Mouse (Mus musculus): ENCODE results near the gene Akr1cl. TPM values are rescaled to one million over a fixed set of nuclear protein-coding genes. Genes with fewer than 3 reads are reported as not detected.
"Not testable (repeated sequence)": the region's sequence is repeated elsewhere in the genome, so short reads cannot be mapped to it uniquely, and the experiment has no call there.

Gene Akr1cl
- polyA plus RNA-seq, 1 experiment from 2014 or later, result not detected

GRCm38 (mm10) chr1:65050952-65051351 lies 18.4 kb upstream of the Akr1cl start, which contains the start of gene Cryge:
Gene Cryge (minus strand): TSS chr1:65051149.
- not testable (repeated sequence) for H3K27me3 ChIP-seq (replicated peaks; ENCODE audit: control insufficient read depth, insufficient read depth, low read length); H3K9me3 ChIP-seq (ENCODE audit: control insufficient read depth, low read length); DNase-seq (ENCODE audit: low spot score); ATAC-seq (replicated peaks; ENCODE audit: low FRiP score); H3K36me3 ChIP-seq (ENCODE audit: control insufficient read depth, insufficient read depth, low read length); H3K9ac ChIP-seq (ENCODE audit: low read depth, low read length); H3K4me2 ChIP-seq; H3K4me1 ChIP-seq (replicated peaks; ENCODE audit: control insufficient read depth, insufficient read depth, low read length); H3K4me3 ChIP-seq (ENCODE audit: low read depth, low read length); H3K27ac ChIP-seq (ENCODE audit: low read depth, low read length)
- WGBS, result 76% methylated on average over 10 of the region's 12 CpGs

- H3K9me3 ChIP-seq (ENCODE audit: control insufficient read depth, low read length), result no peaks in the 10 kb centered on the region
- H3K36me3 ChIP-seq (ENCODE audit: control insufficient read depth, insufficient read depth, low read length), result no peaks in the 10 kb centered on the region
- 70% methylated on average over 12 of the region's 12 CpGs for WGBS
- no peak overlapping the region for H3K27ac ChIP-seq (ENCODE audit: low read depth, low read length)
- H3K9ac ChIP-seq (ENCODE audit: low read depth, low read length), result no peak overlapping the region
- no peak overlapping the region for H3K4me2 ChIP-seq
- H3K4me3 ChIP-seq (ENCODE audit: low read depth, low read length), result no peak overlapping the region
- no peak for ATAC-seq (replicated peaks; ENCODE audit: low FRiP score)
- H3K27me3 ChIP-seq (replicated peaks; ENCODE audit: control insufficient read depth, insufficient read depth, low read length), result no peaks in the 10 kb centered on the region
- H3K4me1 ChIP-seq (replicated peaks; ENCODE audit: control insufficient read depth, insufficient read depth, low read length), result no peaks in the 10 kb centered on the region
- no peak for DNase-seq (ENCODE audit: low spot score)
Observed at GRCm38 (mm10) chr1:65048781-65049180, 16.2 kb upstream of the Akr1cl start.

GRCm38 (mm10) chr1:65046401-65047109 lies 14.0 kb upstream of the Akr1cl start:
- H3K9me3 ChIP-seq (ENCODE audit: control insufficient read depth, low read length), result no peaks in the 10 kb centered on the region
- ATAC-seq (replicated peaks; ENCODE audit: low FRiP score), result no peak
- no peak overlapping the region for H3K9ac ChIP-seq (ENCODE audit: low read depth, low read length)
- no peak overlapping the region for H3K27ac ChIP-seq (ENCODE audit: low read depth, low read length)
- no peak overlapping the region for H3K4me2 ChIP-seq
- H3K4me1 ChIP-seq (replicated peaks; ENCODE audit: control insufficient read depth, insufficient read depth, low read length), result no peaks in the 10 kb centered on the region
- no peaks in the 10 kb centered on the region for H3K36me3 ChIP-seq (ENCODE audit: control insufficient read depth, insufficient read depth, low read length)
- H3K4me3 ChIP-seq (ENCODE audit: low read depth, low read length), result no peak overlapping the region
- WGBS, result 29% methylated on average over 8 of the region's 8 CpGs
- no peak for DNase-seq (ENCODE audit: low spot score)
- H3K27me3 ChIP-seq (replicated peaks; ENCODE audit: control insufficient read depth, insufficient read depth, low read length), result no peaks in the 10 kb centered on the region

- WGBS, result 68% methylated on average over 2 of the region's 2 CpGs
- no peak overlapping the region for H3K27ac ChIP-seq (ENCODE audit: low read depth, low read length)
- H3K4me2 ChIP-seq, result no peak overlapping the region
- no peak overlapping the region for H3K4me3 ChIP-seq (ENCODE audit: low read depth, low read length)
- DNase-seq (ENCODE audit: low spot score), result no peak
- H3K27me3 ChIP-seq (replicated peaks; ENCODE audit: control insufficient read depth, insufficient read depth, low read length), result no peaks in the 10 kb centered on the region
- no peaks in the 10 kb centered on the region for H3K4me1 ChIP-seq (replicated peaks; ENCODE audit: control insufficient read depth, insufficient read depth, low read length)
- ATAC-seq (replicated peaks; ENCODE audit: low FRiP score), result no peak
- no peak overlapping the region for H3K9ac ChIP-seq (ENCODE audit: low read depth, low read length)
- no peaks in the 10 kb centered on the region for H3K9me3 ChIP-seq (ENCODE audit: control insufficient read depth, low read length)
- H3K36me3 ChIP-seq (ENCODE audit: control insufficient read depth, insufficient read depth, low read length), result no peaks in the 10 kb centered on the region
Observed at GRCm38 (mm10) chr1:65043433-65043832, 10.9 kb upstream of the Akr1cl start.

GRCm38 (mm10) chr1:65041837-65042236 lies 9.3 kb upstream of the Akr1cl start:
- Histone ChIP-seq H3K27me3 (replicated peaks; ENCODE audit: control insufficient read depth, insufficient read depth, low read length) (no peaks in the 10 kb centered on the region), H3K36me3 (ENCODE audit: control insufficient read depth, insufficient read depth, low read length) (no peaks in the 10 kb centered on the region), H3K27ac (ENCODE audit: low read depth, low read length) (no peak overlapping the region), H3K4me2 (no peak overlapping the region), H3K9me3 (ENCODE audit: control insufficient read depth, low read length) (no peaks in the 10 kb centered on the region), H3K4me3 (ENCODE audit: low read depth, low read length) (no peak overlapping the region), H3K9ac (ENCODE audit: low read depth, low read length) (no peak overlapping the region), H3K4me1 (replicated peaks; ENCODE audit: control insufficient read depth, insufficient read depth, low read length) (no peaks in the 10 kb centered on the region)
- no peak for DNase-seq (ENCODE audit: low spot score)
- 83% methylated on average over 3 of the region's 3 CpGs for WGBS
- no peak for ATAC-seq (replicated peaks; ENCODE audit: low FRiP score)

- Histone ChIP-seq H3K9me3 (ENCODE audit: control insufficient read depth, low read length) (no peaks in the 10 kb centered on the region), H3K4me1 (replicated peaks; ENCODE audit: control insufficient read depth, insufficient read depth, low read length) (no peaks in the 10 kb centered on the region), H3K9ac (ENCODE audit: low read depth, low read length) (no peak overlapping the region), H3K4me2 (no peak overlapping the region), H3K27ac (ENCODE audit: low read depth, low read length) (no peak overlapping the region), H3K27me3 (replicated peaks; ENCODE audit: control insufficient read depth, insufficient read depth, low read length) (no peaks in the 10 kb centered on the region), H3K4me3 (ENCODE audit: low read depth, low read length) (no peak overlapping the region), H3K36me3 (ENCODE audit: control insufficient read depth, insufficient read depth, low read length) (no peaks in the 10 kb centered on the region)
- ATAC-seq (replicated peaks; ENCODE audit: low FRiP score), result no peak
- WGBS, result 66% methylated on average over 6 of the region's 6 CpGs
- no peak for DNase-seq (ENCODE audit: low spot score)
Observed at GRCm38 (mm10) chr1:65040806-65041205, 8.2 kb upstream of the Akr1cl start.

GRCm38 (mm10) chr1:65039679-65040078 lies 7.1 kb upstream of the Akr1cl start:
- ATAC-seq (replicated peaks; ENCODE audit: low FRiP score) (no peak), DNase-seq (ENCODE audit: low spot score) (no peak)
- Histone ChIP-seq H3K36me3 (ENCODE audit: control insufficient read depth, insufficient read depth, low read length) (no peaks in the 10 kb centered on the region), H3K4me2 (no peak overlapping the region), H3K9me3 (ENCODE audit: control insufficient read depth, low read length) (no peaks in the 10 kb centered on the region), H3K4me1 (replicated peaks; ENCODE audit: control insufficient read depth, insufficient read depth, low read length) (no peaks in the 10 kb centered on the region), H3K27me3 (replicated peaks; ENCODE audit: control insufficient read depth, insufficient read depth, low read length) (no peaks in the 10 kb centered on the region), H3K4me3 (ENCODE audit: low read depth, low read length) (no peak overlapping the region), H3K9ac (ENCODE audit: low read depth, low read length) (no peak overlapping the region), H3K27ac (ENCODE audit: low read depth, low read length) (no peak overlapping the region)
- 71% methylated on average over 3 of the region's 3 CpGs for WGBS

GRCm38 (mm10) chr1:65037542-65037941 lies 5.0 kb upstream of the Akr1cl start:
- no peaks in the 10 kb centered on the region for H3K9me3 ChIP-seq (ENCODE audit: control insufficient read depth, low read length)
- no peak for DNase-seq (ENCODE audit: low spot score)
- ATAC-seq (replicated peaks; ENCODE audit: low FRiP score), result no peak
- no peak overlapping the region for H3K4me2 ChIP-seq
- no peaks in the 10 kb centered on the region for H3K36me3 ChIP-seq (ENCODE audit: control insufficient read depth, insufficient read depth, low read length)
- no peaks in the 10 kb centered on the region for H3K4me1 ChIP-seq (replicated peaks; ENCODE audit: control insufficient read depth, insufficient read depth, low read length)
- no peak overlapping the region for H3K27ac ChIP-seq (ENCODE audit: low read depth, low read length)
- H3K4me3 ChIP-seq (ENCODE audit: low read depth, low read length), result no peak overlapping the region
- H3K9ac ChIP-seq (ENCODE audit: low read depth, low read length), result no peak overlapping the region
- 36% methylated on average over 2 of the region's 2 CpGs for WGBS
- H3K27me3 ChIP-seq (replicated peaks; ENCODE audit: control insufficient read depth, insufficient read depth, low read length), result no peaks in the 10 kb centered on the region

- 44% methylated on average over 3 of the region's 3 CpGs for WGBS
- DNase-seq (ENCODE audit: low spot score), result no peak
- ATAC-seq (replicated peaks; ENCODE audit: low FRiP score), result no peak
Observed at GRCm38 (mm10) chr1:65035513-65035912, 3.0 kb upstream of the Akr1cl start.

More at GRCm38 (mm10) chr1:65035513-65035912, 3.0 kb upstream of the Akr1cl start:
- H3K27me3 ChIP-seq (replicated peaks; ENCODE audit: control insufficient read depth, insufficient read depth, low read length), result no peaks in the 10 kb centered on the region
- no peak overlapping the region for H3K9ac ChIP-seq (ENCODE audit: low read depth, low read length)
- H3K4me3 ChIP-seq (ENCODE audit: low read depth, low read length), result no peak overlapping the region
- no peaks in the 10 kb centered on the region for H3K4me1 ChIP-seq (replicated peaks; ENCODE audit: control insufficient read depth, insufficient read depth, low read length)
- no peak overlapping the region for H3K4me2 ChIP-seq
- H3K27ac ChIP-seq (ENCODE audit: low read depth, low read length), result no peak overlapping the region
- H3K36me3 ChIP-seq (ENCODE audit: control insufficient read depth, insufficient read depth, low read length), result no peaks in the 10 kb centered on the region
- no peaks in the 10 kb centered on the region for H3K9me3 ChIP-seq (ENCODE audit: control insufficient read depth, low read length)
